Mouse (Mus musculus) cerebral cortex, adult 2 months (tissue): ENCODE data around the gene Gins3.

Source experiments
- WGBS: fragments of 180-500 bp; shearing (Covaris S2); methylation state at CpG from one replicate; pipeline ENCODE4 v1.1.7; 2018; 5-methylcytosine and 5-hydroxymethylcytosine counted together

The Gins3 gene

GRCm38 (mm10) chr8:95653351-95653750, 20.1 kb downstream of the Gins3 start:
- 85% methylated on average over 5 of the region's 5 CpGs for WGBS

- 75% methylated on average over 7 of the region's 7 CpGs for WGBS
These were observed 22.6 kb downstream of the Gins3 start for GRCm38 (mm10) chr8:95655831-95656230.

DNA sequence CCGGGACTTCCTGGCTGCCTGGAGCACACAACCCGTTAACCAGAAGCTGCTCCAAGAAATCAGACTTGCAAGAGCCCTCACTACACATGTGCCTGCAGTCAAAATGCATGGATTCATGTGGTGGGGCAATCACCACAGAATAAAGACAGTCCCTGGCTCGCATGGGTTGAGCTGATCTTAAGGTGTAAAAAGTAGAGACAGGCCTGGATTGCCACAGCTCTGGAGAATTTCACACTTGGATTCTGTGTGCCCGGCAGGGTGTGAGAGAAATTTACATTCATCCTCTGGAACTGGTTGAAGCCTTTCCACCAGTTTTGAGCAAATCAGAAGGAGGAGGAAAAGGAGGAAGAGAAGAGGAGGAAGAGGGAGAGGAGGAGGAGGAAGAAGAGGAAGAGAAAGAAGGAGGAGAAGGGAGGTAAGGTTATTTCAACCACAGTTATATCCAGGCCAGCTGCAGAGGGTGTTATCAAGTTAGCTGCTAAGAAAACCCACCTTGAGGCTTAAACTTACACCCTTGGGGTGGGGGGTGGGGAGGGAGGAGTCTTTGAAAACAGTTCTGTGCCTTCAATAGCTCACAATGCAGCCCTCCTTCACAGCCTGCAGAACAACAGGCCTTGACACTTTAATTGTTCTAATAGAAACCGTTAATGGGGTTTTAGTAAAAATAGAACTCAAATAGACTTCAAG, 23.2 kb downstream of the Gins3 start:
- WGBS, result 62% methylated on average over 5 of the region's 5 CpGs

DNA sequence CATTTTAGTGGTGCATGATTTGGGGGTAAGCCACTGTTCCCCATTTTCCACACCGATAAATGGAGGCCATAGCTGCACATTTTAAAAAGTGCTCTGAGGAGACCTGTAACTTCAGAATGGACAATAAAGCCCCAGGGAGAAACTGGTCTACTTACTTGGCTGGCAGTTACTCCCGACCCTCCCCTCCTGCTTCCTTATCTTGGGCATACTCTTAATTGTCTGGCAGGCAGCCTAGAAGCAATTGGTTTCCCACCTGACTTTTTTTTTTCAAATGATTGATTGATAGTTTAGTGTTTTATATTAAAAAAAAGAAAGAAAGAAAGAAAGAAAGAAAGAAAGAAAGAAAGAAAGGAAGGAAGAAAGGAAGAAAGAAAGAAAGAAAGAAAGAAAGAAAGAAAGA, 24.3 kb downstream of the Gins3 start:
- 61% methylated on average over 2 of the region's 2 CpGs for WGBS

DNA sequence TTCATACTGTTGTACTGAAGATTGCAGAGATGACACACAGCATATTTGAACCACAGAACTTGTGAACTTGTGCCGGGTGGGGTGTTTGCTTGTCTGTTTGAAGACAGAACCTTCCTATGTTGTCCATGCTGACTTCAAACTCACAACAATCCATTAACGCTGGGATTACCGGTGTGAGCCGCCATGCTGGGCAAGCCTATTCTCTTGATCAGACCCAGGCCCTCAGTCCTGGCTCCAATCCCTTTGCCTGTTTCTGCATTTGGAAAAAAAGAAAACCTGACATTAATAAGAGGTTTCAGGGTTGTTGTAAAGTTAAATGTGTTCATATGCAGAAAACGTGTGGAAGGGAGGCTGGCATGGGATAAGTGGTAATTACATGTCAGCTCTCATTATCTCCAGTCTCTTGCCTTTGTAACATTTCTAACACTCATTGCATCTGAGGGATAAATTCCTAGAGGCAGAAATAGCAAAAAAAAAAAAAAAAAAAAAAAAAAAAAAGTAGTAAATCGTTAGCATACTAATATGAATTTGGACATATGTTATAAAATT, 27.2 kb downstream of the Gins3 start:
- 70% methylated on average over 6 of the region's 6 CpGs for WGBS

DNA sequence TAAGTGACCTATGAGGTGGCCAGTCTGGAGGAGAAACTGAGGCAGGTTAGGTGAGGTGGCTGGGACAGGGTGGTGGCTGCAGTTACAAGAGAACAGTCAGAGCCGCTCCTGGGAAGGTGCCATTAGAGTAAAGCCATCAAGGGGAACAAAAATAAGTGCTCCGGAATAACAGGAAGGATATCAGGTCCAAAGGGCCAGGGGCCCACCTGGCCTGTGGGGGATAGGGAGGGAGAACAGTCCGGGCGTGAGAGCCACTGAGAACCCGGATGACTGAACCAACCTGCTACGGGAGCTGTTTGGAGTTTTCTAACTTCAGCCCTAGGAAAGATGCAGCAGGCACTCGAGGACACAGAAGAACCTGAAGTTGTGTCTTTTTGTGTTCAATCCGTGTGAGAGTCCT, 27.8 kb downstream of the Gins3 start:
- WGBS, result 62% methylated on average over 8 of the region's 8 CpGs

DNA sequence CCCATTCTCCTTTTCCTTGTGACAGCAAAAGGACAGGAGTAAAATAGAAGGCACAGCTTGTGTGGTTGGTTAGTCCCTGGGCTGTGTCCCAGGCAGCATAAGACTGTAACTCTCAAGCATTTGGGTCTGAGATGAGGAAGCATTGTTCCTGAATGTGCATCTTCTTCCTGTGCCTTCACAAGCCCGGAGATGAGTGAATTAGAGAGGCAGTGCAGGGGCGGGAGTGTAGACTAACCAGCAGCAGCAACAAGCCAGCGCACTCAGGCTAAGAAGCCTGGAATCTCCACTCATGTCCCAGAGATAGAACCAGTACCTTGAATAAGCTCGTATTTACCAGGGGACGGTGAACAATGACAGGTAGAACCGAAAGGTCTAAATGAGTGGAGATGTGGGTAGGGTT, 28.3 kb downstream of the Gins3 start:
- 61% methylated on average over 6 of the region's 6 CpGs for WGBS

DNA sequence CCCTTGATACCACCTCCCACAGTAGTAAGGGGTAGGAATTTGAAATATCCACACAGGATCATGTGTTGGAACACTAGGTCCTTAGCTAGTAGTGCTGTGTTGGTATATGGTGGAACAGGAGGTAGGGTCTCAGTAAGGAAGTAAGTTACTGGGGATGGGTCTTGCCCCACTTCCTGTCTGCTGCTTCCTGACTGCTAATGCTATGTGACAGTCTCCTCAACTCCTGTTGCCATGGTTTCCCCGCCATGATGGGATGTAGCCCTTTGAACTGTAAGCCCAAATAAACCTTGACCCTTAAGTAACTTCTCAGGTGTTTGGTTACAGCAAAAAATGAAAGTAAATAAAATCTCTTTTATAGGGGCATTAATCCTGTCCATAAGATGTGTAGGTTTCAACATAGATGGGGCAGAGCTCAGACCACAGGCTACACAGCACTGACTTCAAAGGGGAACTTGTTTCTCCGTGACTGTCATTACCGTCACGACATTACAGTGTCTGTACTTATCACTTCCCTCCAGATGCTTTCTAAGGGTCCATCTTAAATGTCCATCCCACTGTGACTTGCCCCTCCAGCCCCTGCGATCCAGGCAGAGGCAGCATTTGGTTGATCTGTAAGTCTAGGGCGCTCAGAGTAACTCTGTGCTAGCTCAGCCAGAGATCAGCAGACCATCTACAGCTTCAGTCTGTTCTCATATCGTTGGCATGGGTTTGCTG, 29.8 kb downstream of the Gins3 start:
- 84% methylated on average over 7 of the region's 7 CpGs for WGBS

GRCm38 (mm10) chr8:95663599-95663949, 30.3 kb downstream of the Gins3 start:
- 75% methylated on average over 4 of the region's 4 CpGs for WGBS

DNA sequence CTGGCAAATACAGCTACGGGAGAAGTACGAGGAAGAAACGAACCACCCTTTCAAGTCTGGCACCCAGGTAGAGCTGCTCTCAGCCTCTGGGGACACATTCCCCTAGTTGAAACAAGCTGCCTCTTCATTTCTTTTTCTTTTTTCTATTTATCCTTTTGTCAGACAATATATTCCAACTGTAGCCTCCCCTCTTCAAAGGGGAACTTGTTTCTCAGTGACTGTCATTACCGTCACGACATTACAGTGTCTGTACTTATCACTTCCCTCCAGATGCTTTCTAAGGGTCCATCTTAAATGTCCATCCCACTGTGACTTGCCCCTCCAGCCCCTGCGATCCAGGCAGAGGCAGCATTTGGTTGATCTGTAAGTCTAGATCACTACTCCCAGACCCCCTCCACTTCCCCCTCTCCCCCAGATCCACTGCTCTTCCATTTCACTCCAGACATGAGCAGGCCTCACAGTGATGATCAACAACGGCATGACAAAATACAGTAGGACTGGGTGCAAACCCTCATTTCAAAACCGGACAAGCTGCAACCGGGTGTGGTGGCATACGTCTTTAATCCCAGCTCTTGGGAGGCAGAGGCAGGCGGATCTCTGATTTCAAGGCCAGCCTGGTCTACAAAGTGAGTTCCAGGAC, 32.7 kb downstream of the Gins3 start:
- WGBS, result 95% methylated on average over 11 of the region's 11 CpGs

DNA sequence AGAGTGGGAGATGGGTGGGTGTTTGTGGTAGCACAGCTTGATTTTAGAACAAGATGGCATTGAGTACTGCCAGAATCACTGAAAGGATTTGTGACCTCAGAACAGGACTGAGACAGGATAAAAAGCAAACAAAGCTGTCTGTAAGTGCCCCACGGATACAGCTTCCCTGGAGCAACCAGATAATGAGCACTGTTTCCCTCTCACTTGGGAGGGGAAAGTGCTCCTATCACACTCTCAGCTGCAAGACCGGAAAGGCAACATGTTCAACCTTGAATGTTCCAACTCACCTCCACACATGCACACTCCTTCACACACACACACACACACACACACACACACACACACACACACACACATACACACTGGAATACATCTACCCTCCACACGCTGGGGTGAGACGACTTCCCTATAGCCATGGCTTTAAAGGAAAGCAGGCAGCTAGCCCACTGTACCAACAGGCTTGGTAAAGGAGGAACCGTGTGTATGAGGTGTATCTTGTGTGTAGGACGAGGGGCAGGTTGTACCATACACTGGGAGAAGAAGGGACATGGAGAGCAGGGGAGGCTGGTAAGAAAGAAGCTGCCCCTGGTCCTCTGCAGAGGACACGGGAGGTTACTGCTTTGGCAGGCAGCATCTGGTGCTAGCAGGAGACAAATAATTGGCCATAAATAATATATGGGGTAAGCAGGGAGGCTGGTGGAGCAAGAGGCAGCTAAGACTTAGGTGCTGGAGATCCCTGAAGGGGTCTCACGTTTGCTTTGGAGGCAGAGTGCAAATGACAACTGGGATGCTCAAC, 35.1 kb downstream of the Gins3 start:
- WGBS, result 68% methylated on average over 8 of the region's 8 CpGs

GRCm38 (mm10) chr8:95669967-95670366, 36.7 kb downstream of the Gins3 start:
- WGBS, result 80% methylated on average over 2 of the region's 2 CpGs

GRCm38 (mm10) chr8:95671861-95672260, 38.6 kb downstream of the Gins3 start:
- WGBS, result 81% methylated on average over 6 of the region's 6 CpGs

- WGBS, result 81% methylated on average over 5 of the region's 5 CpGs
These were observed 39.6 kb downstream of the Gins3 start for GRCm38 (mm10) chr8:95672811-95673210.

DNA sequence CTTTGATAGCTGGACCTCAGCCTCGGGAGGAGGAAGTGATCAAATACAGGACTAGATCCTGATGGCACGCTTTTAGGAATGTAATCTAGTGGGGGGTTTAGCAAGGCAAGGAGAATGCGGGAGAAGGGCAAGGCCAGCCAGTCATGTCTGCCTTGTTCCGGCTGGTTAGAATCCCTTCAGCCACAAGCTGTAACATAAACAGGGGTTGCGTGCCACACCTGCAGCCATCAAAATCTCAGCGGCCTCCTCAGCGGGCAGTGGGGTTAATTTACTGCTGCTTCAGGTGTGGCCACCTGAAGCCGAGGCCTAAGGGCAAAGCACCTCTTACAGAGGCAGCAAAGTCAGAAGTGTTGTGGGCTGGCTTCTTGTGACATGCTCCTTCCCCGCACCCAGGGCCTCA, 43.4 kb downstream of the Gins3 start, which contains the start of gene Ndrg4:
Ndrg4 (plus strand) TSS at position 350 of the 400 bp plus-strand sequence.
- 71% methylated on average over 9 of the region's 9 CpGs for WGBS

- WGBS, result 3% methylated on average over 36 of the region's 48 CpGs
These were observed 44.4 kb downstream of the Gins3 start for GRCm38 (mm10) chr8:95677591-95678023.

GRCm38 (mm10) chr8:95678024-95678611, 44.9 kb downstream of the Gins3 start:
- WGBS, result 1% methylated on average over 56 of the region's 70 CpGs

DNA sequence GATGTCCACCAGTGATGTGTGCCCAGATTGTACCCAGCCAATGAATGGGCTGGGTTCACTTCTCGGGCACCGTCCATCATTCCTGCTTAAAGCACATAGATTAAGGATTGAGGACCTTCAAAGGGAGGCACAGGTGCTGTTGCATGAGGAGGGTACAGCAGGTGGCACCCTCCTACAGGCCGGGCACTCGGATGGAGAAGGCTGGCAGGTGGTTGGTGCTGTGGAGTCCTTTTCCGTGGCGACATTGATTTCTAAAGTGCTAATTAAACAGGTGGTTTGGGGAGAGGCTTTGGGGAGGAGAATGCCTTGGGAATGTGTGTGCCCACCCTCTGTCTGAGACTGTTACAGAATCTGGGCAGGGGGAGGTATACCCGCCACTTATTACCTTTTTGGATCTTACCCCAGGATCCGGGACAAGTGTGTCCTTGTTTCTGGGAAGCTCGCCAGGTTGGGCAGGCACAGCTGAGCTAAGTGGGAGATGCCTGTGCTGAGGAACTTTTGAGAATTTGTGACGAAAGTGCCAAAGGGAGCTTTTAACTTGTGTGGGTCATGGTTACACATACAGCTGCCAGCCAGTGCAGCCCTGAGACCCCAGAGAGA, 54.9 kb downstream of the Gins3 start:
- WGBS, result 31% methylated on average over 10 of the region's 10 CpGs

- 71% methylated on average over 13 of the region's 13 CpGs for WGBS
These were observed 57.8 kb downstream of the Gins3 start for GRCm38 (mm10) chr8:95690929-95691541.

DNA sequence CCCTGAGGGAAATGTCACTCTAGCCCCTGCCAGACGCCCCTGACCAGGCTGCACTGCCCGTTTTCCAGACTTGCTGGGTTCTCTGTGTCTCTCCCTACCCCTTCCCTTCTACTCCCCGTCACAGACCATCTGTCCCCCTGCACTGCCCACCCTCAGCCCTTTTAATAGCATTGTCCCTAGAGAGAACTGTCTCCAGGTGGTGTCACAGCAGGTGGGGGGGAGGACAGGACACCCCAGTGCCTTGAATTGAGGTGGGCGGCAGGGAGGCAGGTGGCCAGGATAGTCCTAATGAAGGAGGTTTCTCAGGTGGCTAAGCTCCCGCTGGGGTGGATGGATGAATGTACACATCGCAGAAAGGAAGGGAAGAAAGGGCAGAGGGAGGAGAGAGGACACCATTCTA, 61.4 kb downstream of the Gins3 start:
- 16% methylated on average over 6 of the region's 6 CpGs for WGBS
